Mouse (Mus musculus) heart, embryonic 12.5 days (tissue): ENCODE measurements around the gene Tex48. TPM values are rescaled to one million over a fixed set of nuclear protein-coding genes. Genes with fewer than 3 reads are reported as not detected.

Source experiments
- ATAC-seq: fragments of 200-750 bp; cut with Nextera tagmentation; 2 replicates; pipeline ENCODE4 v1.8.0; 2017; ENCODE audit warnings: moderate TSS enrichment, moderate library complexity; ENCODE audit not compliant: insufficient number of reproducible peaks, low FRiP score
- H3K27ac ChIP-seq: fragments of 300-500 bp; sonication (generic); 2 replicates; pipeline ENCODE4 v1.5.1; 2016; ENCODE audit warnings: mild to moderate bottlenecking, moderate library complexity; ENCODE audit not compliant: poor library complexity, severe bottlenecking
- H3K27me3 ChIP-seq: fragments of 300-500 bp; sonication (generic); replicated peaks from 2 replicates; pipeline ENCODE4 v1.6.1; 2016; ENCODE audit warnings: mild to moderate bottlenecking, moderate library complexity
- H3K36me3 ChIP-seq: fragments of 300-500 bp; sonication (generic); 2 replicates; pipeline ENCODE4 v1.6.1; 2016; ENCODE audit warnings: mild to moderate bottlenecking, moderate library complexity
- H3K4me1 ChIP-seq: fragments of 300-500 bp; sonication (generic); replicated peaks from 2 replicates; pipeline ENCODE4 v1.6.1; 2016; ENCODE audit warnings: mild to moderate bottlenecking
- H3K4me2 ChIP-seq: fragments of 300-500 bp; sonication (generic); 2 replicates; pipeline ENCODE4 v1.6.1; 2016; ENCODE audit warnings: mild to moderate bottlenecking, moderate library complexity
- H3K4me3 ChIP-seq: fragments of 300-500 bp; sonication (generic); 2 replicates; pipeline ENCODE4 v1.5.1; 2016; ENCODE audit warnings: mild to moderate bottlenecking
- H3K9ac ChIP-seq: fragments of 300-500 bp; sonication (generic); 2 replicates; pipeline ENCODE4 v1.6.1; 2016; ENCODE audit warnings: mild to moderate bottlenecking, moderate library complexity
- H3K9me3 ChIP-seq: fragments of 300-500 bp; sonication (generic); replicated peaks from 2 replicates; pipeline ENCODE4 v1.6.1; 2016; ENCODE audit warnings: mild to moderate bottlenecking, moderate library complexity
- WGBS: fragments of 180-500 bp; shearing (Covaris S2); methylation state at CpG from one replicate; pipeline ENCODE4 v1.1.7; 2016; 5-methylcytosine and 5-hydroxymethylcytosine counted together
- polyA plus RNA-seq: library from polyadenylated mRNA; unstranded; fragments of >200 nt; fragmentation: Nextera tagmentation; extraction: Ambion mirVana; gene quantifications from 2 replicates; pipeline ENCODE4 v1.2.1, GENCODE M21; 2016

The Tex48 gene
- polyA plus RNA-seq, 1 experiment from 2014 or later: not detected

DNA sequence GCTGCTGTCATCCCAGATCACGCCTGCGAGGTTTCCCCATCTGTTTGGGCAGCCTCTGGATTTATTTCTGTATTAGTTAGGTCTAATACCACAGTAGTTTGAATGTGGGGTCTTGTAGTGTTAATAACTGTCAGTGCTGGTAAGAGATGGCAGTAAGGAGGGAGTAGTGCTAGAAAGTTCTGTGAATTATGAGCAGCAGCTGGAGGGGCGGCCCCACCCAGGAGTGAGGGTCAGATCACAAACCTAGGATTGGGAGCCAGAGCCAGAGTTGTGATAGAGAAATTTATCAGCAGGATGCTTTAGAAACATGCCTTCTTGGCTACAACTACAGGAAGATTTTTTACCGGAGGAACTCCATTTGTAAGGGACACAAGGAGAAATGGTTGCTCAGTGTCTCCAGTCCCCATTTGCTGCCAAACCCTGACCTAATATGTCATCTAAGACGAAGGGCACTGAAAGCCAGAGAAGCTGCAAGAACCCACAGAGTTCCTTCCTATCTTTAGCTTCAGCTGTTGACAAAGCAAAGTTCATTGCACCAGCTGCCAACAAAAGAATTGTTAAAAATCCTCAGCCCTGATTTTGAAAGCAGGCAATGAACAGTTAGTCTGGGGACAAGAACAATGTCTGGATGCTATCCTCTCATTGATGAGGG, 27.6 kb downstream of the Tex48 start:
- Histone ChIP-seq H3K4me1 (peaks cover 16% of the 10 kb centered on the region), H3K27ac (no peak overlapping the region), H3K36me3 (no peaks in the 10 kb centered on the region), H3K4me3 (no peak overlapping the region), H3K4me2 (no peak overlapping the region), H3K27me3 (no peaks in the 10 kb centered on the region), H3K9ac (no peak overlapping the region), H3K9me3 (no peaks in the 10 kb centered on the region)
- WGBS: 67% methylated on average over 5 of the region's 5 CpGs
- ATAC-seq: no peak

DNA sequence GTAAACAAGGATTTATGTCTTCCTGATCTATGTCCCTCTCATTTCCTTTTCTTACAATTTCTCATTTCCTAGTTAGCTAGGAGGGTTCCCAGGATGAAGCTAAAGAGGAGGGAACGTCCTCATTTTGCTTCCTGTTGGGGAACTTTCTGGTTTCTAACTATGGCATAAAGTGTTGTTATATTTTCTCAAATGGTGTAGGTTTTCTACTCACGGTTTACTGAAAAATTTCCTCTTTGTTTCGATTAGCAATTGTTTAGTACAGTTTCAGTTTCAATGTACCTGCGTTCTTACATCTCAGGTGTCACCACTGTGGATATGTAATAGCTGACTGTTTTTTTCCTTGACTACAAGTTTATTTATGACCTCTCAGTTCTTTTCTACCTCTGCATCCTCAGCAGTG, 31.7 kb downstream of the Tex48 start:
- Histone ChIP-seq H3K9ac (no peak overlapping the region), H3K27ac (no peak overlapping the region), H3K27me3 (no peaks in the 10 kb centered on the region), H3K4me2 (no peak overlapping the region), H3K4me1 (peaks cover 19% of the 10 kb centered on the region), H3K9me3 (no peaks in the 10 kb centered on the region), H3K4me3 (no peak overlapping the region), H3K36me3 (no peaks in the 10 kb centered on the region)
- ATAC-seq: no peak
- WGBS: 81% methylated on average over 4 of the region's 4 CpGs

DNA sequence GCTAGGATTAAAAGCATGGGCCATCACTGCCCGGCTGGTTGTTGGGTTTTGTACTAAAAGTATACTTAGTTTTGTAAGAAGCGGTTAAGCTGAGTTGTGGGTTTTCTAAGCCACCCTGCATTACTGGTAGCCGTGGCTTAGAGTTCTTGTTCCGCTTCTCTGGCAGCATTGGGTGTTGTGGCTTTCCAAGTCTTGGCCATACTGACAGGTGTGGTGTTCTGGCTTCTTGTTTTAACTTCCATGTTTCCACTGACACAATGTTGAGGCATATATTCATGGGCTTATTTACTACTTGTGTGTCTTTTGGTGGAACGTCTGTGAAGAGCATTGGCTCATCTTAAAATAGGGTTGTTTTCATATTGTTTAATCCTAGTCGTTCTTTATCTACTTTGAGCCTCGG, 32.2 kb downstream of the Tex48 start:
- WGBS: 81% methylated on average over 7 of the region's 7 CpGs
- Histone ChIP-seq H3K27me3 (no peaks in the 10 kb centered on the region), H3K4me3 (no peak overlapping the region), H3K4me1 (peaks cover 13% of the 10 kb centered on the region), H3K9me3 (no peaks in the 10 kb centered on the region), H3K9ac (no peak overlapping the region), H3K4me2 (no peak overlapping the region), H3K27ac (no peak overlapping the region), H3K36me3 (no peaks in the 10 kb centered on the region)
- no peak for ATAC-seq

GRCm38 (mm10) chr4:63586240-63586639, 36.0 kb downstream of the Tex48 start:
- no peak for ATAC-seq
- no peak overlapping the region for H3K9ac ChIP-seq
- H3K4me1 ChIP-seq: peaks cover 5% of the 10 kb centered on the region; the same call in 1 of the 2 replicates
- 0 out of 2 replicates have a peak, but pooled peaks cover 5% of the 10 kb centered on the region for H3K36me3 ChIP-seq
- H3K4me2 ChIP-seq: no peak overlapping the region
- no peaks in the 10 kb centered on the region for H3K9me3 ChIP-seq
- 73% methylated on average over 2 of the region's 2 CpGs for WGBS
- no peak overlapping the region for H3K27ac ChIP-seq
- H3K27me3 ChIP-seq: no peaks in the 10 kb centered on the region
- H3K4me3 ChIP-seq: no peak overlapping the region

- Histone ChIP-seq H3K4me2 (no peak overlapping the region), H3K9ac (no peak overlapping the region), H3K4me3 (no peak overlapping the region), H3K27me3 (no peaks in the 10 kb centered on the region), H3K27ac (no peak overlapping the region), H3K4me1 (peaks cover 5% of the 10 kb centered on the region; the same call in 1 of the 2 replicates), H3K9me3 (no peaks in the 10 kb centered on the region), H3K36me3 (peaks cover 6% of the 10 kb centered on the region; the same call in 1 of the 2 replicates)
- WGBS: 90% methylated on average over 10 of the region's 10 CpGs
- no peak for ATAC-seq
Observed at GRCm38 (mm10) chr4:63585216-63585615, 37.0 kb downstream of the Tex48 start.

DNA sequence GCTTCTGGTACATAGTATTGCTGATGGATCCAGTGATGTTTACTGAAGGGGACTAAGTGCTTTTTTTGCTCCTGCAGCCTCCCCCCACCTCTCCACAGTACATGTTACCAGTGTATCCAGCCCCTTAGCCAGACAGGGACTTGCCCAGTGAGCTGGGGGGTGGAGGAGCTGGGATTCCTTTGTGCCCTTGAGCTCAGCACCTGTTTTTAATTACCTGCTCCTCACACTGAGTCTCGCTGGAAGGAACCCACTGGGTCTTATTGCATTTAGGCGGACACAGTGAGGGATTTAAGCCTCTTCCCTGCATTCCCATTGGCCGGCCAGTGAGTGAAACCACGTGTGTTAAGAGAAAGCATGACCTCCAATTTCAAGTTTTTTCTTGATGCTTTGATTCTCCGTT, 39.6 kb downstream of the Tex48 start:
- 71% methylated on average over 5 of the region's 5 CpGs for WGBS
- Histone ChIP-seq H3K9me3 (peaks cover 4% of the 10 kb centered on the region), H3K27ac (no peak overlapping the region), H3K4me3 (no peak overlapping the region), H3K4me1 (peaks cover 5% of the 10 kb centered on the region; the same call in 1 of the 2 replicates), H3K27me3 (no peaks in the 10 kb centered on the region), H3K9ac (no peak overlapping the region), H3K36me3 (peaks cover 12% of the 10 kb centered on the region), H3K4me2 (no peak overlapping the region)
- ATAC-seq: no peak

- Histone ChIP-seq H3K9me3 (peaks cover 10% of the 10 kb centered on the region), H3K4me1 (no peaks in the 10 kb centered on the region), H3K4me3 (no peak overlapping the region), H3K27me3 (no peaks in the 10 kb centered on the region), H3K36me3 (peaks cover 18% of the 10 kb centered on the region), H3K27ac (no peak overlapping the region), H3K9ac (no peak overlapping the region), H3K4me2 (no peak overlapping the region)
- no peak for ATAC-seq
- WGBS: 59% methylated on average over 6 of the region's 6 CpGs
Observed at GRCm38 (mm10) chr4:63580078-63580477, 42.1 kb downstream of the Tex48 start.

GRCm38 (mm10) chr4:63579649-63580048, 42.6 kb downstream of the Tex48 start:
- Histone ChIP-seq H3K27ac (no peak overlapping the region), H3K27me3 (no peaks in the 10 kb centered on the region), H3K4me3 (no peak overlapping the region), H3K4me2 (no peak overlapping the region), H3K9ac (no peak overlapping the region), H3K36me3 (peaks cover 18% of the 10 kb centered on the region), H3K9me3 (peaks cover 10% of the 10 kb centered on the region), H3K4me1 (no peaks in the 10 kb centered on the region)
- 85% methylated on average over 14 of the region's 14 CpGs for WGBS
- 0 out of 2 replicates have a peak, but pooled peaks have one; percentile 9 for ATAC-seq

- Histone ChIP-seq H3K27me3 (no peaks in the 10 kb centered on the region), H3K9me3 (peaks cover 13% of the 10 kb centered on the region), H3K4me3 (no peak overlapping the region), H3K27ac (no peak overlapping the region), H3K9ac (no peak overlapping the region), H3K4me2 (no peak overlapping the region), H3K36me3 (peaks cover 22% of the 10 kb centered on the region), H3K4me1 (peaks cover 22% of the 10 kb centered on the region)
- 82% methylated on average over 5 of the region's 5 CpGs for whole genome bisulfite sequencing
- no peak for ATAC-seq
Observed at GRCm38 (mm10) chr4:63572621-63573020, 49.6 kb downstream of the Tex48 start.

- Histone ChIP-seq H3K9ac (no peak overlapping the region), H3K4me1 (peaks cover 23% of the 10 kb centered on the region), H3K9me3 (peaks cover 7% of the 10 kb centered on the region; the same call in 1 of the 2 replicates), H3K27ac (no peak overlapping the region), H3K27me3 (no peaks in the 10 kb centered on the region), H3K4me3 (no peak overlapping the region), H3K4me2 (no peak overlapping the region), H3K36me3 (peaks cover 24% of the 10 kb centered on the region)
- no peak for ATAC-seq
- WGBS: 51% methylated on average over 7 of the region's 7 CpGs
Observed at GRCm38 (mm10) chr4:63570208-63570781, 51.9 kb downstream of the Tex48 start.

DNA sequence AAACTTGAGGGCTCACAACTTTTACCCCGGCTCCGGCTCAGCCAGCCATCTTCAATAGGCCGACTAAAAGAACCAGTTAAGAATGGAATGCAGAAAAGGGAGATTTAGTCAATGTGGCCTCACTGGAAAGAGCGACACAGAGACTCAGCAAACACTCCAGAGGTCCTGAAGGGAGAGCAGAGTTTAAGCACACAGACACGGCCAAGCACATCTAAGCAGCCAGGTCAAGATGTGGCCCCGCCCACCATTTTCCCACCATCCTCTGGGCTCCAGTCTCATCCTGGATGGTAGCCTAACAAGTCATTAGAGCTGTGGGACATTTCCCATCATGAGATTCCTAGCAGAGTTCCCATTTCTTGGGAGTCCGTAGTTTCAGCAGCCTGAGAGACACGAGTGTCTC, 52.9 kb downstream of the Tex48 start:
- Histone ChIP-seq H3K4me1 (peaks cover 23% of the 10 kb centered on the region), H3K27ac (no peak overlapping the region), H3K4me2 (no peak overlapping the region), H3K9me3 (peaks cover 7% of the 10 kb centered on the region; the same call in 1 of the 2 replicates), H3K4me3 (no peak overlapping the region), H3K9ac (no peak overlapping the region), H3K36me3 (peaks cover 24% of the 10 kb centered on the region), H3K27me3 (no peaks in the 10 kb centered on the region)
- WGBS: 78% methylated on average over 8 of the region's 8 CpGs
- no peak for ATAC-seq
